Mouse (Mus musculus): ENCODE measurements around the gene Dgkd.

Dgkd gene

GRCm38 (mm10) chr1:87947681-87948091 is 94.6 kb downstream of the Dgkd start:
- no peak for DNase-seq

- no peak for DNase-seq
These were observed 98.6 kb downstream of the Dgkd start for GRCm38 (mm10) chr1:87951641-87952040.

GRCm38 (mm10) chr1:87953073-87953472 is 100.0 kb downstream of the Dgkd start:
- DNase-seq, result no peak

- DNase-seq, result no peak
These were observed 105.8 kb downstream of the Dgkd start for GRCm38 (mm10) chr1:87958931-87959330.

GRCm38 (mm10) chr1:87959532-87959931 is 106.4 kb downstream of the Dgkd start:
- no peak for DNase-seq

- DNase-seq, result no peak
These were observed 106.9 kb downstream of the Dgkd start for GRCm38 (mm10) chr1:87959998-87960431.

GRCm38 (mm10) chr1:87960752-87961151 is 107.7 kb downstream of the Dgkd start:
- no peak for DNase-seq

GRCm38 (mm10) chr1:87961459-87962167 is 108.5 kb downstream of the Dgkd start:
- DNase-seq, result no peak

GRCm38 (mm10) chr1:87970381-87970780 is 117.3 kb downstream of the Dgkd start:
- no peak for DNase-seq

- DNase-seq, result no peak
These were observed 129.2 kb downstream of the Dgkd start for GRCm38 (mm10) chr1:87982291-87982690.

GRCm38 (mm10) chr1:87992716-87993115 is 139.6 kb downstream of the Dgkd start:
- DNase-seq, result no peak

Measured in thymus, postnatal 14 days (tissue).